Mouse (Mus musculus): ENCODE data around the gene Tmem11.

DNA sequence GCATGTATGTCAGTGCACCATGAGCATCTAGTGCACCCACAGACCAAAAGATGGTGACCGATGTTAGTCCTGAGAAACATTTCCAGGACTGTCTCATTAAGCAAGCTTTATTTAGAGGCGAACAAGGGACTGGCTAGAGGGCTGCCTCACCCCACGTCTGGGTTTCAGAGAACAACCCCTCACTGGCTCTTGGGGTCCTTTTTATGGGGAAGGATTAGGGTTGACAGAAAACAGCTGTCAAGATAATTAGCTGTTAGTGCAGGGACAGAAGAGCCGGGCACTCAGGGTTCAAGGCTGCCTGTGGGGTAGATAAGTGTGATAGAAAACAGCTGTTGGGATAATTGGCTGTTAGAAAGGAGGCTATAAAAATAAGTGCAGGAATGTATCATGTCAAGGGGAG lies 16.8 kb upstream of the Tmem11 start:
- TF ChIP-seq CTCF (IDR thresholded peaks at IDR 0.05; ENCODE audit: low read depth, low read length): no peak
- no peak for TF ChIP-seq POLR2A (IDR thresholded peaks at IDR 0.05; ENCODE audit: extremely low read depth, insufficient read depth, low read length)

Data from liver, adult 2 months (tissue).